Mouse (Mus musculus) ES-Bruce4 (cell line): Measurements from ENCODE around the gene Phldb2.

ENCODE experiments used
- CTCF ChIP-seq: IDR thresholded peaks from one replicate; pipeline ENCODE4 v1.8.1; 2011; ENCODE audit warnings: low read depth, low read length
- POLR2A ChIP-seq: IDR thresholded peaks from one replicate; pipeline ENCODE4 v1.8.1; 2011; ENCODE audit warnings: low read length; ENCODE audit not compliant: insufficient read depth

DNA sequence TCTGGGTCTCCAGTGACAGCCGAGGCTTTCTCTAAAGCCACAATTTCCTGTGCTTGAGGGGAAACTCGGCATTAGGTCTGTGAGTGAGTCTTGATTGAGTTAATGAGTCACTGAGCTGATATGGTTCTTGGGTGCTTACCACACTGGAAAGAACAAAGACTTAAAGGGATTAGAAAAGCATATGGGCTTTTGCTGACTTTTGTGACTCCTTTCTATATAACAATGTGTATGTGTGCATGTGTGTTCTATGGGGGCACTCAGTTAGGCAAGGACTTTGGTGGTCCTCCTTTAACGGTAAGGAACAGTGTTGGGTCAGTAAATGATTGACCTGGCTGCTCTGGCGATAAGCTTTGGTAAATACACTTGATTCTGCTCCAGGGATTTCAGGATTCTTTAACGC lies 897 bp downstream of the Phldb2 start:
- no peak for TF ChIP-seq CTCF
- TF ChIP-seq POLR2A = no peak
